Mouse (Mus musculus): Measurements from ENCODE around the gene Lyrm7.
"Not testable (repeated sequence)": the region's sequence is repeated elsewhere in the genome, so short reads cannot be mapped to it uniquely, and the experiment has no call there.

Gene Lyrm7

DNA sequence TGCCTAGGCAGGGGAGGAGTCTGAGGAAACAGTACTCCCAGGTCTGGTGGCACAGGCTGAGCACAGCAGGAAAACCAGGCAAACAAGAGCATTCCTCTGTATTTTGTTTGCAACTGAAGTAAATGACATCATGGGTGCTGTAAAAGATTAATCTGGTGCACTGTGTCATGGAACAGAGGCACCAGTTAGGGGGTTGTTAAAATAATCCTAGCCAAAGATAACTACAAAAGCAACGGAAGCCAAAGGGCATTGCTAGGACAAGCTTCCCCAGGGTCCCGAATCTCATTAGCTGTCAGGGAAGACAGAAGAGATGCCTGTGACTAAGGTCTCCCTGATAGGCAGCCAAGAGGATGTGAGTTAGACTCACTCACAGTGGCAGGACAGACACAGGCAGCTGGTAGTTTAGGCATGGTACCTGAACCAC, 20.3 kb upstream of the Lyrm7 start:
- DNase-seq (ENCODE audit: extremely low spot score): no peak

DNA sequence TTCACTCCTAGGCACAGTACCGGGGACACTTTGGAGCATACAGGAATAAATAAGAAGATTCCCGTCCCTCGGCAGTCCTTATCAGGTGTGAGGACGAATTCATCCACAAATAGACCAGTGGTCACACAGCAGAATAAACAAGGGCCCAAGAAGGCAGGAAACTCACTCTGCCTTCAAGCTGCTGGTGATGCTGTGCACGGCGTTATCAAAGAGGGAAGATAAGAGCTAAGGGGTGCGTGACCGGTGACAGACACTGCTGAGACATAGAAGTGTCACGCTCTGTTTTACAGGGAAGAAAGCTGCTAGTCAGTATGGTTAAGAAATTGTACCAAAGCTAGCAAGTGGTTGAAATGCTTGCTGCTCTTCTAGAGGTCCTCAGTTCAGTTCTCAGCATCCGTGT, 19.2 kb upstream of the Lyrm7 start:
- no peak for DNase-seq (ENCODE audit: extremely low spot score)

DNA sequence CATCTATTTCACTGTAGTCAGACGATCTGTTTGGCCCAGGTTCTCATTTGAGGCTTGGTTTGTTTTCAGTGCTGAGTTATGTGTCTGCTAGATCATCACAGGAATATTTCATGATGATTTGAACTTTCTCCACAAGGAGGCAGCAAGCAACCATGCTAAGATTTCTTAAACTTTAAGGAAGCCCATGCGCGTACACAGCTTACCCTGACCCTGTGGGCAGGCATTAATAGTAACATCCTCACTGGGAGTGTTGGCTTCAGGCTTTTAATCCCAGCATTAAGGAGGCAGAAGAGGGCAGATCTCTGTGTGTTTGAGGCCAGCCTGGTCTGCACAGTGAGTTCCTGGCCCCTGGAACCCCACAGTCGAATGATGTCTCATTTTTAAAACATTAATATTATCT, 18.7 kb upstream of the Lyrm7 start:
- peak; percentile 57 for DNase-seq (ENCODE audit: extremely low spot score)

DNA sequence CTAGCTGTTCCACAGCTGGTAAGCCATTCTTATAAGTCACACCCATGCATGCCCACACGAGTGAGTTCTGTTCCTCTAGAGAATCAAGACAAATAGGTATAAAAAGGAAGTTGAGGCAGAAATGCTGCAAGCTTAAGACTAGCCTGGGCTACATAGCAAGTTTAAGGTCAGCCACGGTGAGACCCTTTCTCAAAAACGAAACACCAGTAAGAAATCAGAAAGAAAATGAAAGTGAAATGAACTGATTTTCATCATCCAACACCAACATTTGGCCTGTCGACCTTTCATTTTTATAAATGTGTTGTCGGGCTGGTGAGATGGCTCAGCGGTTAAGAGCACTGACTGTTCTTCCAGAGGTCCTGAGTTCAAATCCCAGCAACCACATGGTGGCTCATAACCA, 18.2 kb upstream of the Lyrm7 start:
- DNase-seq (ENCODE audit: extremely low spot score): no peak

DNA sequence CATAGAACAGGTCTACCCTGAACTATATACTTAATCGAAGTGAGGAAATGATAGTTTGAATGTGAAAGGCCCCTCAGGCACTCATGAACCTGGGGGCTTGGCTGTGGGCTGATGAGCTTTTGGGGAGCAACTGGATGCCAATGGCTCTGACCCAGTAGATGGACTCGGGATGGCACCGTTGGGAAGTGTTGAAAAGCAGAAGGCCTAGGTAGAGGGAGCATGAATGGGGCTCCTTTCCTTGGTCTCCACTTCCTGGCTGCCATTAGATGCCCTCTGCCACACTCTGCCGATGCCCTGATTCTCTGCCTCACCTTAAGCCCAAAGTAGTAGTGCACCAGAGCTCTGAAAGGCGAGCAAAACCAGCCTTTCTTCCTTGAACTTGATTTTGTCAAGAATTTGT, 15.3 kb upstream of the Lyrm7 start:
- no peak for DNase-seq (ENCODE audit: extremely low spot score)

DNA sequence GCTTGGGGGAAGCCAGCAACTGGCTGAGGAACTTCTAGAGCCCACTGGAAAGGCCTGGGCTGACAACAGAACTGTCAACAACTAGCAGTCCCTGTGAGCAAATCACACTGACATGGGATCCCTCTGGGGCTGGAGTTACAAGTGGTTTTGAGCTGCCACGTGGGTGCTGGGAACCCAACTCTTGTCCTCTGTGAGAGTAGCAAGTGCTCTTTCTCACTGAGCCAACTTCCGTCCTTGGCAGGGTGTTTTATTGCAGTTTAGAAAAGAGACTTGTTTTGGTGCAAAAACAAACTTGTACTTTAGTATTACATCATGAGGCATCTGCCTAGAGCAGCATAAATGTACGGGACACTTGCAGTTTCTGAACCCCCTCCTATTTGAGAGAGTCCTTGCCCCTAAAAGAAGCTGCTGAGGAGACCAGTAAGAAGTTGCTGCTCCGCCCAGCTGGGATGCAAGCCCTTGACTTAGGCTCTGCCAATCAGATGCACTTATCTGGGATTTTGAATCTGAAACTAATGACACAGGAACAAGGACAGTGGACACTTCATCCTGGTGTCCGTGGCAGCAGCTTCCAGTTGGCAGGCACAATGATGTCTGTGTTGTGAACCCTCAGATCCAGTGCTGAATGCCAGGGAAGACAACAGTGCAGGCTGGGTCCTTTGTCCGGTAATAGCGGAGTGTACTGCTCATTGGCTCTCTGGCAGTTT, 11.3 kb upstream of the Lyrm7 start:
- no peak for DNase-seq (ENCODE audit: extremely low spot score)

DNA sequence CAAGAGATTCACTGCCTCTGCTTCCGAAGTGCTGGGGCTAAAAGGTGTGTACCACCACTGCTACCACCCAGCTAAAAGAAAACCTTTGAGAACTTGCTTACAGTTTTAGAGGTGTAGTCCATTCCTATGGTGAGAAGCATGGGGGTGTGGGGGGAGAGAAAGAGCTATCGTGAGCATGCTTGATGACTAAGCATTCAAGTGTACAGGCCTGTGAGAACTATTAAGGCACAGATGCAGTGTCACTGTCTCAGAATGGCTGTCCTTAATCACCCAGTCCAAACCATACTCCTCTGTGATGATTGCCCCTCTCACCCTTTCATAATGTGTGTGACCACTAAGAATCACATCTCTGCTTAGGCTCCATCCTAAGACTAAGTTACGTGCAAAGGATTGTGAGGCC, 8.6 kb upstream of the Lyrm7 start:
- DNase-seq (ENCODE audit: extremely low spot score): no peak

DNA sequence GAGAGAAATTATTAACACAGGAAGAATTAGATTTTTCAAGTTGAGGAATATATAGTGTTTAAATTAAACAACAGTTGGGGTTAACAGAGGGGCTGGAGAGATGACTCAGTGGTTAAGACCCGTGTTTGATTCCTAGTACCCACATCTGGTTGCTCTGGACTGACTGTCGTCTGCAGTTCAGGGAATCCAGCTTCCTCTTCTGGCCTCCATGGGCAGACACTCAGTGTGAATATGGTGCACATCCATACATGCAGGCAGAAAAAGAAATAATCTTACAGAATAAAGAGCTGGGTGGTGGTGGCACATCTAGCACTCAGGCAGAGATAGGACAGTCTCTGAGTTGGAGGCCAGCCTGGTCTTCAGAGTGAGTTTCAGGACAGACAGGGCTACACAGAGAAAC, 7.7 kb upstream of the Lyrm7 start:
- no peak for DNase-seq (ENCODE audit: extremely low spot score)

DNA sequence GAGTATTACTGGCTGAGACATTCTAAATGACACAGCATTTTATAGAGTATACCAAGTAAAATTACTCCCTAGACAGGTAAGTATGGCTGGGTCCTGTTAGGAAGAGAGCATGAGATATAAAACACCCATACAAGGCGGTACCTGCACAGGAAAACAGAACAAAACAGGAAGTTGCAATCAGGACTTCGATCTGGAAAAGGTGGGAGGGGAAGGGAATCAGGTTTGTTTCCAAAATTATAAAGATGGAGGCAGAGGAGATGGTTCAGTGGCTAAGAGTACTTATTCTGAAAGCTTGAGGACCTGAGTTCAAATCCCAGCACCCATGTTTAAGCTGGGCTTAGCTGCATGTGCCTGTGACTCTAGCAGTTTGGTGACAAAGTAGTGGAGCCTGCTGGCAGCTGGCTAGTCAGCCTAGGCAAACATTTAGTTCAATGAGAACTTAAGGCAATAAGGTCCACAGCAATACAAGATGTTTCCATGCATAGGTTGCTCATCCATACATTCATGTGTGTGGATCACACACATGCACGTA, 7.3 kb upstream of the Lyrm7 start:
- no peak for DNase-seq (ENCODE audit: extremely low spot score)

DNA sequence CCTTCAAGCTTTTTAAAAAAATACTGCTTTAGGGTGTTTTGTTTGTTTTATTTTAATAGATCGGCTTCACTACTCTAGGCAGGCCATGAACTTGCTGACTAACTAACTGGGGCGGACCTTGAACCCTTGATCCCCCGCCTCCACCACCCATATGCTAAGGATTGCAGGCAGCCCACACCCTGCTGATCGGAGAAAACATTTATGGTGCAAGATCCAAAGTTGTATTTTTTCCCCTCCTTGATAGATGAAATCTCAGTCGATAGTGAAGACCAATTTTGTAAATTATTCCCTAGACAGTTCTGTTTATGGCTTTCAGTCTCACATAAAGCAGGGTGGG, 6.3 kb upstream of the Lyrm7 start:
- DNase-seq (ENCODE audit: extremely low spot score): no peak

DNA sequence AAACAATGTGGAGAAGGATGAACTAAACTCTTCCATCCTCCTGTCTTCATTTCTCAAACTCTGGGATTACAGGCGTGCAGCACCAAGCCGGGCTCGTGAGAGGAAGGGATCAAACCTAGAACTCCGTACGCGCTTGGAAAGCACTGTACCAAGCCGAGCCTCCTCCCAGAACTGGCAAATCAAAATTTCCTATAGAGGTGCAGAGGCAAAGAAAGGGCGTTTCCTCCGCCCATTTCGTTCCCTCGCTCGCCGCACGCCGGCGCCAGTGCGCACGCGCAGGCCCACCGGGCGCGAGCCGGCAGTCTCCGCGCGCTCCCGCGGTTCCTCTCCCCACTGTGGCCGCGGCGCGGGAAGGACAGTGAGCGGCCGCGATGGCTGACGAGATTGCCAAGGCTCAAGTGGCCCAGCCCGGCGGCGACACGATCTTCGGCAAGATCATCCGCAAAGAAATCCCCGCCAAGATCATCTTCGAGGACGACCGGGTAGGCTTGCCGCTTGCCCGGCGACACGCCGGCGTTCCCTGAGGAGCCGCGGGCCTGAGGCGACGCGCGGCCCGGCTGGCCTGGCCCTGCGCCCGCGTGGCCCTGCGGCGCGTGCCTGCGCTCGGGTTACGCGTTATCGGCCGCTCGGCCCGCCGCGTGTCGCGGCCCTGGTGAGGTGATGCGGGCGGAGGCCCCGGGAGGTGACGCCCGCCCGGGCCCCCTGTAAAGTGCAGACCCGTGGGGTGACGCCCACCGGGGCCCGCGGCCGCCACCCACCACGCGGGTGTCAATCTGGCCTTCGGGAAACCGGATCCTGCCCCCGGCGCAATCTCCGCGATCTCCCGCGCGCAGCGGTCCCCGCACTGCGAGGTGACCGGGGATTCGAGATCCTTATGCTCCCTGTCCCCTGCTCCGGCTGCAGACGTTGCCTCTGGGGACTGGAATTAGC, 5.7 kb upstream of the Lyrm7 start, which contains the start of gene Hint1:
Gene Hint1, plus strand, starts transcription at position 265 of the 930 bp plus-strand sequence.
- DNase-seq (ENCODE audit: extremely low spot score): peak; percentile 94

DNA sequence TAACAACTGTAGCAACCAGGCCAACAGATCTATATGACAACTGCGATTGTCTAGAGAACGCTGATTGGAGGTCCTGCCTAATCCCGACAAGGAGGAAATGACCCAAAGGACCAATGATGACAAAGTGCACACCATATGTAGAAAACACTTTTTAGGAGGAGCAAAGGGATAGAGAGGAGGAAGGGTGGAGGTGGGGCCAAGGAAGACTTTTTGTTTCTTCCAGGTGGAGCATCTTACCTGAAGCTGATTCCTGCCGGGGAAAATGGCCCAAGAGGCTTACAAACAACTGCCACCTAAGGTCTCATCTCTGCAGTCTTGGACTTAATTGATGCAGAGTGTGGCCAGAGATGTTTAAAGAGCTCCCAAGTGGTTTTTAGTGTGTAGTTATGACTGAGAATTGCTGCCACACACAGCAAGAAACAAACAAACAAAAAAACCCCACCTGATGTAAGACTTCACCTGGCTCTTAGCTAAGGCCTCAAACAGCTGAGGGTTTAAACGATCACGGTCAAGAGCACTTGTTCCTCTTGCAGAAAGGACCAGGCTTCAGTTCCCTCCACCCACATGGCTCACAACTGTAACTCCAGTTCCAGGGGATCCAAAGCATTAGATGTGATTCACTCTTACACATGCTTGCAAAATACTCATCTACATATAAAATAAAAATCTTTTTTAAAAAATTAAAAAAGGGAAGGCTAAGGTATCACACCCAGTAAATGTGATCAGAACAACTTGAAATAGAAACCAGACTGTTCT, 4.8 kb upstream of the Lyrm7 start:
- DNase-seq (ENCODE audit: extremely low spot score): no peak

DNA sequence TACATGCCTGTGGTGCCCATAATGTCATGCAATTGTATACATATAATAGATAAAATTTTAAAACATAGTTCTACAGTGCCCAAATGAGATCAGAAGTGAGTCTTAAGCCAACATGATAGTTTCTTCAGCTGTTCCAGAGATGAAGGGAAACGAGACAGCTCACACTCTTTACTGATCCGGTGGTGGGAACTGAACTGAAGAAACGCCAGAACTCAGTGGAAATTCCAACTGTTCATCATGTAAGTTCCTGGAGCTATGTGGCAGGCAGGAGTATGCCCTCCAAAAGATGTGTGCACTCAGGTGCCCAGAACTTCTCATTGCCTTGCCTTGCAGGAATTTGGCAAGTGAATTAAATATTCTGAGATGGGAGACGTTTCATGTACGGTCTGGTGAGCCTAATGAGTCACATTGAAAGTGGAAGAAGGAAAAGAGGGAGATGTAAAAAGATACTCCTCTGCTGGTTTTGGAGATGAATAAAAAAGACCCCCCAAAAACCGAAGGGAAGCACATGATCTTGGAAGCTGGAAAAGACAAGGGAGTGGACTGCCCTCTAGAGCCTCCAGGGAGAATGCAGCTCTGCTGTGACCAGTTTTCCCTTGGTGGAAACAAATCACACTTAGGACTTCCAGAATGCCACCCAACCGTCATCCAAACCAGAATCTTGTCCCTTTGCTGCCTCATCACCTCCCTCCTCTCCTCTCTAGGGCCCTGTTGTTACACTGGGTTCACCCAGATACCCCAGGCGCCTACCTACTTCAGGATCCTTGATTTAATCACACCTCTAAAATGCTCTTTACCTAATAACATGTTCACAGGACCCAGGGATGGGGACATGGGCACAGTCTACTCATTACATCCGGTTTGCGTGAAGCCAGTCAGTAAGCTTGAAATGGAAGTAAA, 2.2 kb upstream of the Lyrm7 start:
- peak; percentile 69 for DNase-seq (ENCODE audit: extremely low spot score)

DNA sequence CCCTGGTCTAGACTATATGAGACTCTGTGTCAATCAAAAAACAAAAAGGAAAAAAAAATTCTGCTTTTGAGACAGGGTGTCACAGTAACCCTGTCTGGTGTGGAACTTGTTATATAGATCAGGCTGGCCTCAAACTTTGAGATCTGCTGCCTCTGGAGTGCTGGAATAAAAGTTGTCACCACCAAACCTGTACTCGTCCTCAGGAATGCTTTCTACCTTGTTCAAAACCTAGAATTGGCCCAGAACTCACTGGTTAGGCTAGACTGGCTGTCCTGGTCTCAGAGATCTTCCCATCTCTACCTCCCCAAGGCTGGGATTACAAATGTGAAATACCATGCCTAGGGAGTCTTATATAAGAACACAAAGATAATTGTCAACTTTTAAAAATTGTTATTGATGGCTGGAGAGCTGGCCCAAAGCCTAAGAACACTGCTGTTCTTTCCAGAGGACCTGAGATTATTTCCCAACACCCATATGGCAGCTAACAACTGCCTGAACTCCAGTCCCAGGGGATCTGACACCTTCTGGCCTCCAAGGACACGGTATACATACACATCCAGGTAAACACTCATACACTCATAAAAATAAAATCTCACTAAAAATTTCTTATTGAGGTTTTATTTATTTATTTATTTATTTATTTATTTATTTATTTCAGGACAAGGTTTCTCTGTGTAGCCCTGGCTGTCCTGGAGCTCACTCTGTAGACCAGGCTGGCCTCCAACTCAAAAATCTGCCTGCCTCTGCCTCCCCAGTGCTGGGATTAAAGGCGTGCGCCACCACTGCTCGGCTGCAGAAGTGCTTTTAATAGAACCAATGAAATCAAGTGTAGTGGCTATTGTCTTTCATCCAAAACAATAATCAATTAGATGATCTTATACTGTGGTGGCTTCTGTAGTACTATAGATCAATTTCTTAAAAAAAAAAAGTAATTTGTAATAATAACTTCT, 1.0 kb upstream of the Lyrm7 start:
- no peak for DNase-seq (ENCODE audit: extremely low spot score)

DNA sequence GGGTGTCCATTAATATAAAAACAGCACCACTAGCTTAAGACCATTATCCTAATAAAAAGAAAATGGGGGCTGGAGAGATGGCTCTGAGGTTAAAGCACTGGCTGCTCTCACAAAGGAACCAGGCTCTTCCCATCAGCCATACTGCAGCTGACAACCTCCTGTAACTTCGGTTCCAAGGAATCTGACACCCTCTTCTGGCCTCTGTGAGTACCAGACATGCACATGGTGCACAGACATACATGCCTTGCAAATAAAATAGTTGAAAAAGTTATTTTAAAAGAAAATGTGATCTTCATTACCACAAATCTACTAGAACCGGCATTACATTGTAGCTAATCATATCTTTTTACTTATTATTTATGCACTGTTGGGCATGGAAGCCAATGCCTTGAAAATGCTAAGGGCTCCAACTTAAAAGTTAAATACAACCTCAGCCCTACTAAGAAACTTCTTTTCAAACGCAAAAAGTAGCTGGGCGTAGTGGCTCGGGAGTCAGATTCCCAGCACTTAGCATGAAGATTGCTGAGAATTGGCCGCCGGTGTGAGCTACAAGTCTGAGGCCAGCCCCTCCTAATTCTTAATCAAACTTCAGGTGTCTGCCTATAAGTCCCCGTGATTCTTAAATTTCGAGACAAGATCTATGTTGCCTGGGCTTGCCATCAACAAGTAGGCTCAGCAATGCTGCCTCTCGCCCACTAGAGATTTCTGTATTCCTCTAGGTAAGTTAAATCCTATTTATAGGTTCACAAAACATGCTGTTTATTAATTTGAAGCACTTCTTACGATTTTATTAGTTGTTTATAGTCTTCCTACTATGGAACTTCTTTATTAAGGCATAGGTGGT, 1.2 kb downstream of the Lyrm7 start:
- DNase-seq (ENCODE audit: extremely low spot score): peak; percentile 44

DNA sequence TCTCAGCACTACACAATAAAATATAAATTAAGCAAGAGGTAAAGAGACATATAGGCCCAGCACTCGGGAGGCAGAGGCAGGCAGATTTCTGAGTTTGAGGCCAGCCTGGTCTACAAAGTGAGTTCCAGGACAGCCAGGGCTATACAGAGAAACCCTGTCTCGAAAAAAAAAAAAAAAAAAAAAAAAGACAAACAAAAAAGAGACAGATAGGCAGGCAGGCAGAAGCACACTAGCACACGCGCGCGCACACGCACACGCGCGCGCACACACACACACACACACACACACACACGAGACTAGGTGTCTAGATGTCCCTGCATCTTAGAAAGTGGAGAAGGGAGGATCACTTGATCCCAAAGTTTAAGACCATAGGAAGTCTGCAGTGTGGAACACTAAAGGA, 1.8 kb downstream of the Lyrm7 start:
- not testable (repeated sequence) for DNase-seq (ENCODE audit: extremely low spot score)

DNA sequence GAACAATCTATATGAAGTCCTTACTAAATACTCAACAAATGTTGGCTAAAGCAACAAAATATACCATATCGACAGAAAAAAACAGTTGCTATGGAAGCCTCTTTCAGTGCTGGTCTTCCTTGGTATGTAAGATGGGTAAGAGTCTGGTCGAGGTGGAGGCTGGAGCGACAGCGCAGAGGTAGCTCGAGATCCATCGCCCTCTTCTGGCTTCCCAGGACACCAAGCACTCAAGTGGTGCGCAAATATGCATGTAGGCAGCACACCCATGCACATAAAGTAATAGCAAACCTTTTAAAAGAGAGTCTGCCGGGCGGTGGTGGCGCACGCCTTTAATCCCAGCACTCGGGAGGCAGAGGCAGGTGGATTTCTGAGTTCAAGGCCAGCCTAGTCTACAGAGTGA, 9.1 kb downstream of the Lyrm7 start:
- DNase-seq (ENCODE audit: extremely low spot score): no peak

DNA sequence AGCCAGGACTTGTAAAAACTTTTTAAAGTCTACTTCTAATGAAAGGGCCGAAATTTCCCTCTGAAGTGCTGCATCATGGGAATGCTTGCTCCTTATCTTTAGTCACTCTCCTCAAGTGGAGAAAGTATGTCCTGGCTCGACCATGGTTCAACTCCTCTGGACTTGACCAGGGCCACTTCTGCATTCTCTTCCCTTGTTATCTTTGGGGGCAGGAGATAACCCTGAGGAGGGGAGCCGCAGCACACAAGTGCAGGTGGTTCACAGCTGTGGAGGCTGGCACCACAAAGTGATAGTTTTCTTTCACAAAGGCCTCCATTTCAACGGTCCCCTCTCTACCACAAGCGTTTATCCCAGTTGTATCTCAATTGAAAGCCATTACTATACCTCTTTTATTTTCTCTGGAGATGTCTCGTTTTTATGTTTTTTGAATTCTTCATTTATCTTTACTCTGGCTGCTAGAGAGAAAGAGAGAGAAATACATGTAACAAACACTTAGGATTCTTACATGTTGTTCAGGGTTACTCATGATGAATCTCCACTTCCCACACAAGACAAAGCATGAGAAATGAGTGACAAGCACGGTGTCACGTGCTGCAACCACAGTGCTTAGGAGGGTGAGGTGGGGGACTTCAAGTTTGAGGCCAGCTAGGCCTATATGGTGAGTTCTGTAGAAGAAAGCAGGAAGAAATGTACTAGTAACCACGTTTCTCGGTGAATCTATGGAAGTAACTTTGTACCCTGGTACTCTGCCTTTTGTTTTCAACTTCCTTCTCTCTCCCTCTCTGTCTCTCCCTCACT, 10.6 kb downstream of the Lyrm7 start:
- DNase-seq (ENCODE audit: extremely low spot score): no peak
